Mouse (Mus musculus) embryonic facial prominence, embryonic 15.5 days (tissue): Measurements from ENCODE around the gene Gm20388. TPM values are rescaled to one million over a fixed set of nuclear protein-coding genes. Genes with fewer than 3 reads are reported as not detected.

Experiments
- ATAC-seq: fragments of 200-750 bp; cut with Nextera tagmentation; 2 replicates; pipeline ENCODE4 v1.8.0; 2017; ENCODE audit warnings: low read depth, moderate TSS enrichment; ENCODE audit not compliant: insufficient number of reproducible peaks, low FRiP score, low TSS enrichment
- H3K27ac ChIP-seq: fragments of 300-500 bp; sonication (generic); replicated peaks from 2 replicates; pipeline ENCODE4 v1.5.1; 2015; ENCODE audit warnings: mild to moderate bottlenecking, inconsistent platforms
- H3K27me3 ChIP-seq: fragments of 300-500 bp; sonication (generic); 2 replicates; pipeline ENCODE4 v1.6.1; 2015; ENCODE audit warnings: inconsistent platforms
- H3K36me3 ChIP-seq: fragments of 300-500 bp; sonication (generic); 2 replicates; pipeline ENCODE4 v1.6.1; 2015; ENCODE audit warnings: mild to moderate bottlenecking, inconsistent platforms
- H3K4me1 ChIP-seq: fragments of 300-500 bp; sonication (generic); 2 replicates; pipeline ENCODE4 v1.6.1; 2015; ENCODE audit warnings: inconsistent platforms
- H3K4me2 ChIP-seq: fragments of 300-500 bp; sonication (generic); replicated peaks from 2 replicates; pipeline ENCODE4 v1.6.1; 2015; ENCODE audit warnings: mild to moderate bottlenecking, inconsistent platforms
- H3K4me3 ChIP-seq: fragments of 300-500 bp; sonication (generic); replicated peaks from 2 replicates; pipeline ENCODE4 v1.5.1; 2015; ENCODE audit warnings: mild to moderate bottlenecking, inconsistent platforms
- H3K9ac ChIP-seq: fragments of 300-500 bp; sonication (generic); 2 replicates; pipeline ENCODE4 v1.6.1; 2015; ENCODE audit warnings: inconsistent platforms
- H3K9me3 ChIP-seq: fragments of 300-500 bp; sonication (generic); replicated peaks from 2 replicates; pipeline ENCODE4 v1.6.1; 2016; ENCODE audit warnings: inconsistent platforms
- WGBS: fragments of 180-500 bp; shearing (Covaris S2); methylation state at CpG from one replicate; pipeline ENCODE4 v1.1.7; 2015; 5-methylcytosine and 5-hydroxymethylcytosine counted together
- polyA plus RNA-seq: library from polyadenylated mRNA; unstranded; fragments of >200 nt; fragmentation: Nextera tagmentation; extraction: Ambion mirVana; gene quantifications from 2 replicates; pipeline ENCODE4 v1.2.1, GENCODE M21; 2015

Gene Gm20388
- polyA plus RNA-seq, 1 experiment from 2014 or later: 8.0 TPM

GRCm38 (mm10) chr8:121294234-121295108, 1383.8 kb downstream of the Gm20388 start:
- Histone ChIP-seq H3K4me2 (0 out of 2 replicates have a peak overlapping the region, but pooled peaks have one; percentile 0), H3K27ac (no peak overlapping the region), H3K4me1 (peaks cover 32% of the 10 kb centered on the region), H3K9ac (no peak overlapping the region), H3K27me3 (peaks cover 30% of the 10 kb centered on the region), H3K4me3 (no peak overlapping the region), H3K9me3 (no peaks in the 10 kb centered on the region), H3K36me3 (no peaks in the 10 kb centered on the region)
- no peak for ATAC-seq
- 19% methylated on average over 29 of the region's 29 CpGs for WGBS

GRCm38 (mm10) chr8:121296082-121296481, 1385.4 kb downstream of the Gm20388 start:
- Histone ChIP-seq H3K4me1 (peaks cover 40% of the 10 kb centered on the region), H3K9me3 (no peaks in the 10 kb centered on the region), H3K4me3 (no peak overlapping the region), H3K27ac (no peak overlapping the region), H3K9ac (no peak overlapping the region), H3K36me3 (no peaks in the 10 kb centered on the region), H3K27me3 (peaks cover 30% of the 10 kb centered on the region), H3K4me2 (no peak overlapping the region)
- ATAC-seq: no peak
- 78% methylated on average over 7 of the region's 7 CpGs for WGBS

DNA sequence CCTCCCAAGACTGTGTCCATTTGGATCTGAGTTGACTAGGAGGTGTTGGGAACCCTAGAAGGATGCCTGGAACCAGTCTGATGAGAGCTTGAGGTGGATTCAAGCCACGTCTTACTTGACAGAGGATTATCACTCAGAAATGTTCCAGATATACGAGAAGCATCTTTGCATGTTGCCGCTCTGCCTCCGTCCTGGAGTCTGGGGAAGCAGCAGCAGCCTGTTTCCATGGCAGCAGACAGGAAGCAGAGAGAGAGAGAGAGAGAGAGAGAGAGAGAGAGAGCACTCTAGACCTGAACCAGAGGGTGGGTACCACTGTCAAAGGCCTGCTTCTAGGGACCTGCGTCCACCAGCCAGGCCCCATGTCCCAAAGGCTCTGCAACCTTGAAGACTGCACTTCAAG, 1386.0 kb downstream of the Gm20388 start:
- Histone ChIP-seq H3K4me1 (peaks cover 45% of the 10 kb centered on the region), H3K4me3 (no peak overlapping the region), H3K27ac (no peak overlapping the region), H3K4me2 (no peak overlapping the region), H3K27me3 (peaks cover 30% of the 10 kb centered on the region), H3K36me3 (no peaks in the 10 kb centered on the region), H3K9me3 (no peaks in the 10 kb centered on the region), H3K9ac (no peak overlapping the region)
- 27% methylated on average over 5 of the region's 5 CpGs for WGBS
- no peak for ATAC-seq

DNA sequence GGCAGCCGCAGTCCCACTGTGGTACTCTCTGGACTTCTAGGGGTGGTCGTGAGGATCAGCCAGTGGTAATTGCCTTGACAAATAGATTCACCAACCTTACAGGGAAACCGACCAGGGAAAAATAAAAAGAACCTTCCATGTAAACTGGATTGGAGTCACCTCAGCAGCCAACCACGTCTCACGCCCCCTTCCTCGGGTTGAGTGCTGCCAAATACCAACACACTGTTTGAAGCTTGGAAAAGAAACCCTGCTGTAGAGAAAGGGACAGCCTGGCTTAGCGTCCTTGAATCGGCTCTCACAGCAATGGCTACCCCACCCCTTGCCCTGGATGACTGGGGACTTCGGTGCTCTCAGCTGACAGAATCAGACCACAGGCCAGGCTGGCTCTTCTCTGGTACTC, 1386.7 kb downstream of the Gm20388 start:
- peaks cover 52% of the 10 kb centered on the region for H3K4me1 ChIP-seq
- no peaks in the 10 kb centered on the region for H3K9me3 ChIP-seq
- H3K36me3 ChIP-seq: no peaks in the 10 kb centered on the region
- ATAC-seq: no peak
- H3K4me2 ChIP-seq: no peak overlapping the region
- H3K4me3 ChIP-seq: no peak overlapping the region
- H3K27me3 ChIP-seq: peaks cover 25% of the 10 kb centered on the region
- no peak overlapping the region for H3K9ac ChIP-seq
- WGBS: 57% methylated on average over 9 of the region's 9 CpGs
- H3K27ac ChIP-seq: no peak overlapping the region

DNA sequence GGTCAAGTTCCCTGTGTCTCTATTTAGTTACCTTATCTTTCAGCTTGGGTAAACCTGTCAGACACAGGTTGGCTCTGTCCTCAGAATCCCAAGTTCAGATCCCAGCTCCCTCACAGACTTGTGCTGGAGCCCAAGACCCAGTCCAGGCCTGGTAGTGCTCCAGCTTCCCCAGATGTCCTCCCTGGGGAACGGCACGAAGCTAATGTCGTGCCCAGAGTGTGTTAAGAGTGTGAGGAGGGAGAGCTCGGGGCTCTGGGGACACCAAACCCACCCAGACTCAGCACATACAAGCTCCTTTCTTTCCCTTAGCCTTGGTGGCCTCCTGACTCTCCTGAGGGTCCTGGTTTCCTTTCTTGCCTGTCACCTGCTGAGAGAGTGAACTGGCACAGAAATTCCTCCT, 1389.4 kb downstream of the Gm20388 start:
- Histone ChIP-seq H3K4me1 (peaks cover 34% of the 10 kb centered on the region), H3K36me3 (no peaks in the 10 kb centered on the region), H3K27me3 (peaks cover 29% of the 10 kb centered on the region; the same call in 1 of the 2 replicates), H3K4me3 (no peak overlapping the region), H3K4me2 (no peak overlapping the region), H3K27ac (peak overlapping the region; percentile 82), H3K9me3 (no peaks in the 10 kb centered on the region), H3K9ac (no peak overlapping the region)
- 57% methylated on average over 4 of the region's 4 CpGs for WGBS
- ATAC-seq: no peak

DNA sequence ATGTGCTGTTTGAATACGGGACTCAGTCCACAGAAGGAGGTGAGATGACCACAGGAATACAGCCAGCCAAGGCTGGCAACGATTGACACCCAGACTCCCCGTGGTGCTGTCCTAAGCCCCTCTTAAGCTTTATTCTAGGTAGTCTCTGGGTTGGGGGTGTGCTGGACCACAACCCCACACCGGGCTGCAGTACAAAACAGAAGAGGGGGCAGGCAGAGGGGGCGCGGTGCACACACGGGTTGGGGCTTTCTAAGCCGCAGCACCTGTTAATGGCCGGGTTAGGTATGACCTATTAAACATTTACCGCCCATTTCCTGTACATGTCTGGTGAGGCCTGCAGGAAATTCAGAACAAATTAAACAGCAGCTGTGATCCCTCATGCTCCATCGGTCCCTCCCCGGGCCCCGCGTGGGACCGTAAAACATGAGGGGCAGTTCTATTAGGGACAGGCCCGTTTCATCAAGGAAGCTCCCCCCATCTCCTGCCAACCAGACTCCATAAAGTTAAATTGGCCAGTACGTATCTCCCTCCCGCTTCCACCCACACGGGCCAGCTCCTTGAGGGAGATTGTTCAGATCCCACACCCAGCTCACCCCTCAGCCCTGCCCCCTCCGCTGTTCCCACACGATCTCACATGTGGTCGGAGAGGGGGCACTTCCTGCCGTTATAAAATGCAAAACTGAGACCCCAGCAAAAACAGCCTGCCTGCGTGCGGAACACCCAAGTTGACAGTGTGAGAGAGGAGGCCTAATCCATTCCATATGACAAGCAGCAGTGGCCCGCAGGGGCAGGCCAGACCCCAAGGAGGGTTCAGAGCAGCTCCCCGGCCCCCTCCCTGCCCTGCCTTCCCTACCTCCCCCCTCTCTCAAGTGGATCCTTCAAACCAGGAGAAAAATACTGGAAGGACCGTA, 1390.1 kb downstream of the Gm20388 start:
- H3K4me1 ChIP-seq: peaks cover 34% of the 10 kb centered on the region
- peak; percentile 72 for ATAC-seq
- H3K36me3 ChIP-seq: no peaks in the 10 kb centered on the region
- H3K4me2 ChIP-seq: peak overlapping the region; percentile 49
- H3K27ac ChIP-seq: peak overlapping the region; percentile 82
- H3K4me3 ChIP-seq: peak overlapping the region; percentile 25
- WGBS: 12% methylated on average over 28 of the region's 28 CpGs
- no peak overlapping the region for H3K9ac ChIP-seq
- H3K27me3 ChIP-seq: peaks cover 31% of the 10 kb centered on the region; the same call in 1 of the 2 replicates
- H3K9me3 ChIP-seq: no peaks in the 10 kb centered on the region

GRCm38 (mm10) chr8:121301431-121301830, 1390.8 kb downstream of the Gm20388 start:
- H3K27me3 ChIP-seq: peaks cover 29% of the 10 kb centered on the region; the same call in 1 of the 2 replicates
- 2% methylated on average over 15 of the region's 15 CpGs for WGBS
- no peaks in the 10 kb centered on the region for H3K36me3 ChIP-seq
- H3K4me1 ChIP-seq: peaks cover 39% of the 10 kb centered on the region
- peak overlapping the region; percentile 49 for H3K4me2 ChIP-seq
- H3K9me3 ChIP-seq: no peaks in the 10 kb centered on the region
- ATAC-seq: peak; percentile 68
- no peak overlapping the region for H3K9ac ChIP-seq
- H3K27ac ChIP-seq: peak overlapping the region; percentile 82
- peak overlapping the region; percentile 25 for H3K4me3 ChIP-seq

- Histone ChIP-seq H3K4me1 (peaks cover 45% of the 10 kb centered on the region), H3K36me3 (no peaks in the 10 kb centered on the region), H3K4me3 (peak overlapping the region; percentile 25), H3K4me2 (peak overlapping the region; percentile 49), H3K27ac (peak overlapping the region; percentile 82), H3K9me3 (no peaks in the 10 kb centered on the region), H3K27me3 (peaks cover 28% of the 10 kb centered on the region; the same call in 1 of the 2 replicates), H3K9ac (no peak overlapping the region)
- no peak for ATAC-seq
- WGBS: 54% methylated on average over 10 of the region's 10 CpGs
These were observed 1391.5 kb downstream of the Gm20388 start for GRCm38 (mm10) chr8:121301978-121302649.

DNA sequence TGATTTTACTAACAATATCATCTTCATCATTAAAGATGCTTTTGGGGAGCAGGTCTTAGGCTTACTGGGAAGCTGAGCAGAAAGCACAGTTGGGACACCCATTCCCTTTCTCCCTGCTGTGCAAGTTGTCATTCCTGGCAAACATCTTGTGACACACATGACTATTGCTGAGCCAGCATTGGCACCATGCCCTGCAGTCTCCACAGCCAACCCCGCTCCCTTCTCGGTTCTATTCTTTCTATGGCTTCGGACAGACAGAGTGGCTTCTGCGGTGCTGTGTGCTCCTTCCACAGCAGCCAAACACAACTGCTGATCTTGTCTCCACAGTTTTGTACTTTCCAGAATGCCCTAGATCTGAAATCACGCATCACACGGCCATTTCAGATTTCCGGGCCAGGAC, 1397.1 kb downstream of the Gm20388 start:
- Histone ChIP-seq H3K4me2 (no peak overlapping the region), H3K27ac (no peak overlapping the region), H3K9ac (no peak overlapping the region), H3K9me3 (no peaks in the 10 kb centered on the region), H3K4me1 (peaks cover 30% of the 10 kb centered on the region), H3K4me3 (no peak overlapping the region), H3K27me3 (peaks cover 33% of the 10 kb centered on the region), H3K36me3 (no peaks in the 10 kb centered on the region)
- no peak for ATAC-seq
- WGBS: 69% methylated on average over 7 of the region's 7 CpGs

DNA sequence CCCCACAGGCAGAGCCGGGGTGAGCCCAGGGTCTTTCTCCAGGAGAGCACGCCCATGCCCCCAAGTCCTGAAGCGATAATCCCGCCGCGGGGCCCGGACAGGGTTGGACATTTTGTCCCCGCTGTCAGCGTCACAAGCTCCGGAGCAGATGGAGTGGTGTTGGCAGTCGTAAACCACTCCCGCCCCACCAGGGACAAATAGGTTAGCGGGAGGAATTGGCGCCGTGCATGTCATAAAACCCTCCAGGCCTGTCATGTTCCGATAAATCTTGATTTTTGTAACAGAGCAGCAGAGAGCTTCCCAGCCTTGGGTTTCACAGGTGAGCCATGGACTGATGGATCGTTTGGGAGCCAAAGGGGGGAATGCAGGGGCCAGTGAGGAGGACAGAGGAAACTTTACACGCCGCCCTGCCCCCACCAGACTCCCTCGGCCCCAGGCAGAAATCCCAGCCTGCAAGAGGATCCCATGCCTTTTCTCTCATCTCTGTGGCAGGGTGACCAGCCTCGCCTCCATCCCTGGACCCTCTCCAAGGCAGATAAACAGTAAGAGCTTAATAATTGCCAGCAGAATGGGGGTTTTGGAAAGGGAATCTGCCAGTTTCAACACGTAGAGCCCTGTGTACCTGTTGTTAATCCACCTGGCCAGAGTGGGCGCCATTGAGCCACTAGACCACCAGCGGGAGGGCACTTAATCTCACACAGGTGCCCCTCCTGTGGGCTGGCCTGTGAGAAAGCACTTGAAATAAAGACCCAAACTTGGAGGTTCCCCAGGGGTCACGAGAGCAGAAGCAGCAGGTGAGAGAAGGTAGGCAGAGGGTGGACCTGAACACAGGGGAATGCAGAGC, 1400.6 kb downstream of the Gm20388 start:
- H3K4me3 ChIP-seq: no peak overlapping the region
- peak overlapping the region; percentile 19; the same call in 1 of the 2 replicates for H3K4me2 ChIP-seq
- H3K4me1 ChIP-seq: peaks cover 27% of the 10 kb centered on the region
- H3K9ac ChIP-seq: no peak overlapping the region
- 16% methylated on average over 25 of the region's 25 CpGs for WGBS
- ATAC-seq: no peak
- H3K9me3 ChIP-seq: no peaks in the 10 kb centered on the region
- H3K27ac ChIP-seq: no peak overlapping the region
- H3K27me3 ChIP-seq: peaks cover 25% of the 10 kb centered on the region
- H3K36me3 ChIP-seq: no peaks in the 10 kb centered on the region
